Mouse (Mus musculus) liver, embryonic 12.5 days (tissue): ENCODE results near the gene Zfp429. TPM values are rescaled to one million over a fixed set of nuclear protein-coding genes. Genes with fewer than 3 reads are reported as not detected.
"Not testable (repeated sequence)": the region's sequence is repeated elsewhere in the genome, so short reads cannot be mapped to it uniquely, and the experiment has no call there.

Experiments
- ATAC-seq: fragments of 200-750 bp; cut with Nextera tagmentation; 2 replicates; pipeline ENCODE4 v1.8.0; 2017; ENCODE audit warnings: moderate number of reproducible peaks, mild to moderate bottlenecking, moderate library complexity
- H3K27ac ChIP-seq: fragments of 300-500 bp; sonication (generic); 2 replicates; pipeline ENCODE4 v1.5.1; 2016; ENCODE audit warnings: mild to moderate bottlenecking
- H3K27me3 ChIP-seq: fragments of 300-500 bp; sonication (generic); replicated peaks from 2 replicates; pipeline ENCODE4 v1.6.1; 2016; ENCODE audit warnings: mild to moderate bottlenecking, moderate library complexity
- H3K36me3 ChIP-seq: fragments of 300-500 bp; sonication (generic); 2 replicates; pipeline ENCODE4 v1.6.1; 2016; ENCODE audit warnings: mild to moderate bottlenecking, moderate library complexity
- H3K4me1 ChIP-seq: fragments of 300-500 bp; sonication (generic); 2 replicates; pipeline ENCODE4 v1.6.1; 2016
- H3K4me2 ChIP-seq: fragments of 300-500 bp; sonication (generic); 2 replicates; pipeline ENCODE4 v1.6.1; 2016; ENCODE audit warnings: mild to moderate bottlenecking, moderate library complexity
- H3K4me3 ChIP-seq: fragments of 300-500 bp; sonication (generic); 2 replicates; pipeline ENCODE4 v1.5.1; 2016; ENCODE audit warnings: mild to moderate bottlenecking, moderate library complexity
- H3K9ac ChIP-seq: fragments of 300-500 bp; sonication (generic); 2 replicates; pipeline ENCODE4 v1.6.1; 2016; ENCODE audit warnings: mild to moderate bottlenecking, moderate library complexity
- H3K9me3 ChIP-seq: fragments of 300-500 bp; sonication (generic); replicated peaks from 2 replicates; pipeline ENCODE4 v1.6.1; 2016; ENCODE audit warnings: mild to moderate bottlenecking, moderate library complexity
- WGBS: fragments of 180-500 bp; shearing (Covaris S2); methylation state at CpG from one replicate; pipeline ENCODE4 v1.1.7; 2016; ENCODE audit not compliant: insufficient replicate concordance; 5-methylcytosine and 5-hydroxymethylcytosine counted together
- polyA plus RNA-seq: library from polyadenylated mRNA; unstranded; fragments of >200 nt; fragmentation: Nextera tagmentation; extraction: Ambion mirVana; gene quantifications from 2 replicates; pipeline ENCODE4 v1.2.1, GENCODE M21; 2016

Gene Zfp429
- 1.6 and 3.1 TPM in 2 replicates for polyA plus RNA-seq

GRCm38 (mm10) chr13:67399183-67399903 is at the start of gene Zfp429:
Gene Zfp429, minus strand, starts transcription at chr13:67399819.
- H3K36me3 ChIP-seq, H3K27ac ChIP-seq, H3K27me3 ChIP-seq, H3K9me3 ChIP-seq: not testable (repeated sequence)
- H3K4me2 ChIP-seq, result peak within 1 kb of the TSS; percentile 69
- H3K4me1 ChIP-seq, result peaks cover 13% of the 10 kb centered on the region
- H3K4me3 ChIP-seq, result peak within 1 kb of the TSS; percentile 65
- ATAC-seq, result peak; percentile 91
- H3K9ac ChIP-seq, result peak within 1 kb of the TSS; percentile 72
- WGBS, result 3% methylated on average over 14 of the region's 16 CpGs

GRCm38 (mm10) chr13:67437095-67437494 is 37.5 kb upstream of the Zfp429 start:
- H3K9ac ChIP-seq, H3K4me1 ChIP-seq, H3K27me3 ChIP-seq, H3K9me3 ChIP-seq, H3K4me2 ChIP-seq, ATAC-seq, H3K27ac ChIP-seq, H3K36me3 ChIP-seq, H3K4me3 ChIP-seq: not testable (repeated sequence)
- WGBS, result 87% methylated on average over 1 of the region's 3 CpGs

- H3K4me2 ChIP-seq, result no peak overlapping the region
- no peaks in the 10 kb centered on the region for H3K36me3 ChIP-seq
- H3K27ac ChIP-seq, result no peak overlapping the region
- no peak for ATAC-seq
- no peak overlapping the region for H3K9ac ChIP-seq
- H3K9me3 ChIP-seq, result no peaks in the 10 kb centered on the region
- WGBS, result 66% methylated on average over 3 of the region's 3 CpGs
- H3K4me1 ChIP-seq, result no peaks in the 10 kb centered on the region
- no peak overlapping the region for H3K4me3 ChIP-seq
- H3K27me3 ChIP-seq, result no peaks in the 10 kb centered on the region
Measured at GRCm38 (mm10) chr13:67428116-67428515, 28.5 kb upstream of the Zfp429 start.

GRCm38 (mm10) chr13:67425699-67426098 is 26.1 kb upstream of the Zfp429 start:
- ATAC-seq, H3K27me3 ChIP-seq: not testable (repeated sequence)

GRCm38 (mm10) chr13:67422532-67422931 is 22.9 kb upstream of the Zfp429 start:
- H3K4me2 ChIP-seq, H3K36me3 ChIP-seq, H3K27ac ChIP-seq, H3K9ac ChIP-seq, H3K27me3 ChIP-seq, H3K4me3 ChIP-seq, ATAC-seq, H3K9me3 ChIP-seq: not testable (repeated sequence)
- peaks cover 13% of the 10 kb centered on the region for H3K4me1 ChIP-seq
- WGBS, result 78% methylated on average over 2 of the region's 2 CpGs

More at GRCm38 (mm10) chr13:67425699-67426098, 26.1 kb upstream of the Zfp429 start:
- not testable (repeated sequence) for H3K36me3 ChIP-seq, H3K4me3 ChIP-seq, H3K4me1 ChIP-seq, H3K9me3 ChIP-seq, H3K4me2 ChIP-seq, H3K27ac ChIP-seq, H3K9ac ChIP-seq

- H3K4me3 ChIP-seq, result peak within 1 kb of the TSS; percentile 63
- ATAC-seq, result peak; percentile 77
- peaks cover 13% of the 10 kb centered on the region for H3K4me1 ChIP-seq
- H3K9me3 ChIP-seq, result no peaks in the 10 kb centered on the region
- peaks cover 3% of the 10 kb centered on the region; the same call in 1 of the 2 replicates for H3K27me3 ChIP-seq
- 3% methylated on average over 22 of the region's 22 CpGs for WGBS
- H3K27ac ChIP-seq, result no peak within 1 kb of the TSS
- H3K36me3 ChIP-seq, result no peaks in the 10 kb centered on the region
- peak within 1 kb of the TSS; percentile 73 for H3K4me2 ChIP-seq
- H3K9ac ChIP-seq, result peak within 1 kb of the TSS; percentile 52
Measured at GRCm38 (mm10) chr13:67421207-67421857, 21.7 kb upstream of the Zfp429 start, which contains the start of gene Zfp459. Gene Zfp459, minus strand, starts transcription at chr13:67421418.

GRCm38 (mm10) chr13:67420558-67421206 is 21.1 kb upstream of the Zfp429 start:
- Histone ChIP-seq H3K9me3 (no peaks in the 10 kb centered on the region), H3K4me3 (peak overlapping the region; percentile 63), H3K27me3 (peaks cover 3% of the 10 kb centered on the region; the same call in 1 of the 2 replicates), H3K36me3 (no peaks in the 10 kb centered on the region), H3K9ac (peak overlapping the region; percentile 52), H3K4me2 (peak overlapping the region; percentile 73), H3K27ac (no peak overlapping the region), H3K4me1 (peaks cover 13% of the 10 kb centered on the region)
- 33% methylated on average over 11 of the region's 11 CpGs for WGBS
- no peak for ATAC-seq

GRCm38 (mm10) chr13:67416811-67417210 is 17.2 kb upstream of the Zfp429 start:
- Histone ChIP-seq H3K27me3 (peaks cover 3% of the 10 kb centered on the region; the same call in 1 of the 2 replicates), H3K9me3 (no peaks in the 10 kb centered on the region), H3K4me1 (peaks cover 11% of the 10 kb centered on the region), H3K4me3 (no peak overlapping the region), H3K9ac (no peak overlapping the region), H3K4me2 (no peak overlapping the region), H3K27ac (no peak overlapping the region), H3K36me3 (no peaks in the 10 kb centered on the region)
- 76% methylated on average over 3 of the region's 3 CpGs for WGBS
- no peak for ATAC-seq

GRCm38 (mm10) chr13:67415759-67416158 is 16.1 kb upstream of the Zfp429 start:
- 70% methylated on average over 6 of the region's 6 CpGs for WGBS
- peaks cover 6% of the 10 kb centered on the region for H3K4me1 ChIP-seq

GRCm38 (mm10) chr13:67413634-67414033 is 14.0 kb upstream of the Zfp429 start:
- not testable (repeated sequence) for H3K27me3 ChIP-seq, H3K4me2 ChIP-seq, H3K4me1 ChIP-seq, H3K36me3 ChIP-seq, H3K4me3 ChIP-seq, H3K9me3 ChIP-seq, H3K9ac ChIP-seq, ATAC-seq, H3K27ac ChIP-seq
- 63% methylated on average over 3 of the region's 3 CpGs for WGBS

More at GRCm38 (mm10) chr13:67415759-67416158, 16.1 kb upstream of the Zfp429 start:
- no peak for ATAC-seq
- Histone ChIP-seq H3K9ac (no peak overlapping the region), H3K27me3 (peaks cover 3% of the 10 kb centered on the region; the same call in 1 of the 2 replicates), H3K4me2 (no peak overlapping the region), H3K27ac (no peak overlapping the region), H3K9me3 (no peaks in the 10 kb centered on the region), H3K36me3 (no peaks in the 10 kb centered on the region), H3K4me3 (no peak overlapping the region)

- H3K27me3 ChIP-seq, H3K9me3 ChIP-seq, H3K27ac ChIP-seq, ATAC-seq, H3K9ac ChIP-seq, H3K4me3 ChIP-seq, H3K4me1 ChIP-seq, H3K4me2 ChIP-seq, H3K36me3 ChIP-seq: not testable (repeated sequence)
- WGBS, result 58% methylated on average over 3 of the region's 3 CpGs
Measured at GRCm38 (mm10) chr13:67376255-67376654, 23.4 kb downstream of the Zfp429 start.
